Mouse (Mus musculus): ENCODE results near the gene Sprtn. TPM values are rescaled to one million over a fixed set of nuclear protein-coding genes. Genes with fewer than 3 reads are reported as not detected.

Sprtn gene
- total RNA-seq, 2 experiments from 2014 or later, result 6.7 to 7.5 TPM

GRCm38 (mm10) chr8:124930086-124930485 is 32.4 kb downstream of the Sprtn start:
- intact Hi-C loops (cut with DNase I), result no loop called here
- peak overlapping the region; percentile 21 for H3K4me3 ChIP-seq
- peak overlapping the region; percentile 93 for H3K27ac ChIP-seq
- peak; percentile 53 for DNase-seq
- no peak for TF ChIP-seq CTCF (IDR thresholded peaks at IDR 0.05)

GRCm38 (mm10) chr8:124930649-124931048 is 33.0 kb downstream of the Sprtn start:
- TF ChIP-seq CTCF (IDR thresholded peaks at IDR 0.05), result peak; percentile 43
- Histone ChIP-seq H3K4me3 (no peak overlapping the region), H3K27ac (peak overlapping the region; percentile 93)
- intact Hi-C loops (cut with DNase I), result no loop called here
- no peak for DNase-seq

GRCm38 (mm10) chr8:124932435-124932834 is 34.7 kb downstream of the Sprtn start:
- TF ChIP-seq CTCF (IDR thresholded peaks at IDR 0.05), result no peak
- Histone ChIP-seq H3K27ac (peak overlapping the region; percentile 93), H3K4me3 (no peak overlapping the region)
- intact Hi-C loops (cut with DNase I), result no loop called here
- no peak for DNase-seq

GRCm38 (mm10) chr8:124935116-124935515 is 37.4 kb downstream of the Sprtn start:
- intact Hi-C loops (cut with DNase I), result no loop called here
- Histone ChIP-seq H3K27ac (peak overlapping the region; percentile 59), H3K4me3 (no peak overlapping the region)
- DNase-seq, result no peak
- no peak for TF ChIP-seq CTCF (IDR thresholded peaks at IDR 0.05)

DNA sequence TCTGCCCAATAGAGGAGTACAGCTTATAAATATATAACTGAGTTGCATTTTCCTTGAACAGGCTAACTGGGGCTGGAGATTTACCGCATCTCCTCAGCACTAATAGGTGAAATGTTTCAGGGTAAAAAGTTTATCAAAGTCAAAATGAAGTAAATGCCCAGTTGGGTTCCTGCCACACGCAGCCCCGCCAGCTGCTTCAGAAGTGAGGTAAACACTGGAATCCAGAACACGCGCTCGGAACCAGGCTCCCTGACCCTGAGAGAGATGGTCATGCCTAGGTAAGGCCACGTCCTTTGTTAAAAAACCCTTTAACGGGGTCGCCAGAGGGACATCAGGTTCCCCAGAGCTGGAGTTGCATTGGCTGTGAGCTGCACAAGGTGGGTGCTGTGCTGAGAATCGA is 39.0 kb downstream of the Sprtn start:
- intact Hi-C loops (cut with DNase I), result no loop called here
- Histone ChIP-seq H3K27ac (peak overlapping the region; percentile 90), H3K4me3 (no peak overlapping the region)
- DNase-seq, result no peak
- no peak for TF ChIP-seq CTCF (IDR thresholded peaks at IDR 0.05)

DNA sequence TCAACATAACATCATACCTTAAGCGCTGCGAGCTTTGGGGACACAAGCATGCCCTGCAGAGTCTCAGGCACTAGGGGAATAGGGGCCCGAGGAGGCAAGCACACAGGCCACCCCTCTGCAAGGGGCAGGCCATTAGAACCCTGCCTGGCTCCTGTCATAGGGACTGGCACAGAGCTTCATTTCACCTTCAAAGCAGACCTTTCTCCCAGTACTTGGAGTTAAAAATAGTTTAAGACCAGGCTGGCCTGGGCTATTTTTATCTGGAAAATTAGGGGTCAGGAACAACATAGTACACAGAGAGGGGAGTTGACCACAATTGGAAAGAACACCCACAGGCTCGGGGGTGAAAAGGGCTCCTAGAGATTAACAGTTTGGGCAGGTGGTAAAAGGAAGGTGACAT is 39.6 kb downstream of the Sprtn start:
- DNase-seq, result peak; percentile 51
- intact Hi-C loops (cut with DNase I), result no loop called here
- no peak overlapping the region; the same call in 1 of the 2 replicates for H3K4me3 ChIP-seq
- no peak for TF ChIP-seq CTCF (IDR thresholded peaks at IDR 0.05)
- peak overlapping the region; percentile 90 for H3K27ac ChIP-seq

GRCm38 (mm10) chr8:124943801-124944200 is 46.1 kb downstream of the Sprtn start:
- no peak for DNase-seq
- intact Hi-C loops (cut with DNase I), result no loop called here
- Histone ChIP-seq H3K4me3 (no peak overlapping the region), H3K27ac (peak overlapping the region; percentile 63; the same call in 1 of the 2 replicates)
- TF ChIP-seq CTCF (IDR thresholded peaks at IDR 0.05), result no peak

DNA sequence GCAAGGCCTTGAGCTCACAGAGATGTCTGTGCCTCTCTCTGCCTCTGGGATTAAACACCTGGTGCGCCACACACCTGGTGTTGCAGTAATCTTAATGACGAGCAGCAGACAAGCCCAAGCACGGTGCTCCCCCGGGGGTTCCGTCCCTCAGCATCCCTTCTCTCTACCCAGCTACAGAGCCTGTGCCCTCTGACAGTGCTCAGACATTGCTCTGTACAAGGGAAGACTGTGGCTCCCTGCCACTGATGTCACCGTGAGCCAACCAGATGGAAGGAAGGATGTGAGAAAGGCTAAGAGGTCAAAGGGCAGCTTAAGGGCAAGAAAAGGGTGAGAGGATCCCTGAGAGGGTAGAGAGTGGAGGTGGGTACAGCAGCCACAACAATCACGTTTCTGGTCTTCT is 46.7 kb downstream of the Sprtn start:
- H3K27ac ChIP-seq, result 0 out of 2 replicates have a peak overlapping the region, but pooled peaks have one; percentile 5
- DNase-seq, result no peak
- TF ChIP-seq CTCF (IDR thresholded peaks at IDR 0.05), result no peak
- intact Hi-C loops (cut with DNase I), result no loop called here
- H3K4me3 ChIP-seq, result peak overlapping the region; percentile 22; the same call in 1 of the 2 replicates

DNA sequence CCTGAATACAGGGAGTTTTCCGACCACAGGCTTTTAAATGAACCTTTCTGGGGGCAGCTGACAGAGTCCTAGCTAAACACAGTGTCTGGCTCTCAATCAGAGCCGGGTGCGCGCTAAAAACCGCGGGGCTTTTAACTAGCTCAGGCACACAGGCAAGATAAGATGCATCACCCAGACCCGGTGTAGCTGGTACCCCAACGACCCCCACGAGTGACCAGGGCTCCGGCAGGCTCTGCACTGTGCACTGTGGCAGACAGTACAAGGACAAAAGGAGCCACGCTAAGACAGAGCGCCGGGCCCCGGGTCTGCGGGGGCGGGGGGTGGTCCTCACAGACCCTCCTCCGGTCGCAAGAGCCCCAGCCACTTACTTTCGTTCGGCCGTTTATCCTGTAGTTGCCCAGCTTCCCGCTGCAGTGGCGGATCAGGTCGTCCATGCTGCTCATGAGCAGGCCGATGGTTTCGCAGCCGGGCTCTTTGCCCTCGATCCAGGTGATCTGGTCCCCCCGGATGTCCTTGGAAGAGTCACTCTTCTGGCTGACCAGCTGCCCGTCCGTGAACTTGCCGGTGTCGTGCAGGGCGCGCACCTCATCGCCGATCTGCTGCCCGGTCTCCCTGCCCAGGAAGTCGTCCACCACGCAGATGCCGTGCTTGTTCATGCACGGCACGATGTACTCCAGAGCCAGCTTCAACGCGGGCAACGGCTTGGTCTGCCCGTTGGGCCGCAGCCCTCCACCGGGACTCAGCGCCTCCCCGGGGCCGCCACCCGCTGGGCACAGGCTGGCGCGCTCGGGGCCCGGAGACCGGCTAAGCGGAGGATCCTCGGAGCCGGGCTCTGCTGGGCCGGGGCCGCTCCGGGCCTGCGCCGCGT is 50.4 kb downstream of the Sprtn start:
- intact Hi-C loops (cut with DNase I), result loop anchor here (5.0 kb wide), 1 partner anchor 36 kb away; no protein-coding TSS in a partner anchor
- Histone ChIP-seq H3K4me3 (peak overlapping the region; percentile 91), H3K27ac (peak overlapping the region; percentile 95)
- DNase-seq, result peak; percentile 76
- TF ChIP-seq CTCF (IDR thresholded peaks at IDR 0.05), result no peak

- Histone ChIP-seq H3K27ac (peak overlapping the region; percentile 95), H3K4me3 (peak overlapping the region; percentile 91)
- TF ChIP-seq CTCF (IDR thresholded peaks at IDR 0.05), result no peak
- intact Hi-C loops (cut with DNase I), result loop anchor here (1.0 to 5.0 kb wide), 3 partner anchors 36 to 64 kb away; partner anchors contain the start of genes Exoc8, Sprtn and Tsnax
- no peak for DNase-seq
Observed at GRCm38 (mm10) chr8:124948733-124949111, 51.0 kb downstream of the Sprtn start.

- Histone ChIP-seq H3K27ac (peak within 1 kb of the TSS; percentile 100), H3K4me3 (peak within 1 kb of the TSS; percentile 91)
- peak; percentile 37 for TF ChIP-seq CTCF (IDR thresholded peaks at IDR 0.05)
- intact Hi-C loops (cut with DNase I), result loop anchor here (1.0 to 5.0 kb wide), 4 partner anchors 37 to 88 kb away; partner anchors contain the start of genes Exoc8, Sprtn and Tsnax
- DNase-seq, result peak; percentile 94
Observed at GRCm38 (mm10) chr8:124949209-124950068, 51.8 kb downstream of the Sprtn start, which contains the start of gene Egln1. TSS of gene Egln1 (minus strand) at chr8:124949324.

GRCm38 (mm10) chr8:124950069-124950456 is 52.4 kb downstream of the Sprtn start:
- intact Hi-C loops (cut with DNase I), result loop anchor here (5.0 kb wide), 1 partner anchor 87 kb away; no protein-coding TSS in a partner anchor
- no peak for TF ChIP-seq CTCF (IDR thresholded peaks at IDR 0.05)
- Histone ChIP-seq H3K27ac (peak overlapping the region; percentile 100), H3K4me3 (peak overlapping the region; percentile 91)
- no peak for DNase-seq
